Mouse (Mus musculus) layer of hippocampus, adult 2 months (tissue): ENCODE measurements around the gene Smyd4. TPM values are rescaled to one million over a fixed set of nuclear protein-coding genes. Genes with fewer than 3 reads are reported as not detected.

Experiments
- DNase-seq, 2 experiments: peaks; one replicate each; pipeline ENCODE4 v3.0.0; 2022; ENCODE audit warnings: low spot score in 2 of 2
- H3K27ac ChIP-seq: fragments of 200-600 bp; 2 replicates; pipeline ENCODE4 v1.8.1; 2022
- H3K4me3 ChIP-seq: fragments of 200-600 bp; 2 replicates; pipeline ENCODE4 v1.8.1; 2022; ENCODE audit warnings: mild to moderate bottlenecking
- CTCF ChIP-seq: fragments of 200-600 bp; conservative IDR thresholded peaks from 2 replicates; pipeline ENCODE4 v1.8.1; 2022; ENCODE audit warnings: antibody characterized with exemption, mild to moderate bottlenecking, moderate library complexity
- long read RNA-seq, 2 experiments: library from polyadenylated mRNA; stranded (forward); transcript quantifications; one replicate each; pipeline ENCODE4 v2.0.0; 2021; ENCODE audit warnings: borderline mapping rate in 2 of 2
- total RNA-seq, 2 experiments: library from RNA; stranded (reverse); gene quantifications; 2 replicates each; pipeline ENCODE4 v1.2.3; 2021

The Smyd4 gene
- 10 to 100 TPM; 14.9 to 16.7 TPM for total RNA-seq
- long read RNA-seq, experiment 1, transcript Smyd4-201 (11 exons, 3,517 nt): major isoform, 7 of 19 reads
- long read RNA-seq, experiment 1, partial matches to known transcripts: 6 of 19 reads
- long read RNA-seq, experiment 1, other reads (novel, unspliced or antisense): 5 of 19 reads
- long read RNA-seq, experiment 2, transcript Smyd4-201 (11 exons, 3,517 nt): major isoform, 7 of 19 reads
- long read RNA-seq, experiment 2, partial matches to known transcripts: 4 of 19 reads
- long read RNA-seq, experiment 2, other reads (novel, unspliced or antisense): 8 of 19 reads

GRCm38 (mm10) chr11:75348199-75348889 lies at the start of gene Smyd4, which contains the start of gene Rpa1:
Smyd4 (plus strand) TSS chr11:75348433.
Rpa1 (minus strand) TSS chr11:75348324.
- Histone ChIP-seq H3K27ac (peak within 1 kb of the TSS; percentile 88), H3K4me3 (peak within 1 kb of the TSS; percentile 95)
- TF ChIP-seq CTCF: peak; percentile 24
- DNase-seq: peak; percentile 94 to 95

- no peak for TF ChIP-seq CTCF
- Histone ChIP-seq H3K27ac (peak overlapping the region; percentile 36; the same call in 1 of the 2 replicates), H3K4me3 (no peak overlapping the region)
- DNase-seq: no peak
Observed at GRCm38 (mm10) chr11:75298491-75298890, 49.7 kb upstream of the Smyd4 start.

DNA sequence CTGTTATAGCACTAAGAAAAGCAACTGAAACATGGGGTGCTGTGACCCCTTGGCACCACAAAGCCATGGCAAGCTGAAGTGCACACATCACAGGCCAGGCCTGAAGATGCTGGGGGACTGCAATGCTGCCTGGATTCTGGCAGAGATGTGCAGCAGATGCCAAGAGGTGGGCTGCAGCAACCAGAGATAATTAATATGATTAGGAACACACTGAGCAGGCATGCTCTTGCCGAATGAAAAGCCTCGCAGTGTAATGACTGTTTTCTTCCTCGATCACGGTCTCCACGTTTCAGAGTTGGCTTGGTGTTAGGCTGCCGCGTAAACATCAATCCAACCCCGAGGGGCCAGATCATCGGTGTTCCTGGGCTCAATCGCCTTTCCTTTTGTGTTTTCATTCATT lies 48.4 kb upstream of the Smyd4 start:
- no peak for TF ChIP-seq CTCF
- Histone ChIP-seq H3K4me3 (no peak overlapping the region), H3K27ac (peak overlapping the region; percentile 69)
- DNase-seq: no peak

GRCm38 (mm10) chr11:75300954-75301353 lies 47.3 kb upstream of the Smyd4 start:
- Histone ChIP-seq H3K27ac (peak overlapping the region; percentile 69), H3K4me3 (no peak overlapping the region)
- DNase-seq: no peak
- no peak for TF ChIP-seq CTCF

GRCm38 (mm10) chr11:75304797-75305196 lies 43.4 kb upstream of the Smyd4 start:
- no peak for TF ChIP-seq CTCF
- no peak for DNase-seq

GRCm38 (mm10) chr11:75308650-75309049 lies 39.6 kb upstream of the Smyd4 start:
- Histone ChIP-seq H3K4me3 (no peak overlapping the region), H3K27ac (peak overlapping the region; percentile 77)
- TF ChIP-seq CTCF: no peak
- DNase-seq: no peak

More at GRCm38 (mm10) chr11:75304797-75305196, 43.4 kb upstream of the Smyd4 start:
- H3K27ac ChIP-seq: no peak overlapping the region
- no peak overlapping the region for H3K4me3 ChIP-seq

GRCm38 (mm10) chr11:75310813-75311212 lies 37.4 kb upstream of the Smyd4 start:
- Histone ChIP-seq H3K27ac (peak overlapping the region; percentile 80; the same call in 1 of the 2 replicates), H3K4me3 (no peak overlapping the region)
- DNase-seq: no peak
- TF ChIP-seq CTCF: no peak

- DNase-seq: no peak
- Histone ChIP-seq H3K4me3 (no peak overlapping the region), H3K27ac (peak overlapping the region; percentile 80)
- TF ChIP-seq CTCF: no peak
Observed at GRCm38 (mm10) chr11:75311751-75312150, 36.5 kb upstream of the Smyd4 start.

- TF ChIP-seq CTCF: no peak
- H3K27ac ChIP-seq: peak overlapping the region; percentile 80
- DNase-seq: peak in 1 of 2 experiments; percentile 66
- no peak overlapping the region for H3K4me3 ChIP-seq
Observed at GRCm38 (mm10) chr11:75313834-75314233, 34.4 kb upstream of the Smyd4 start.

DNA sequence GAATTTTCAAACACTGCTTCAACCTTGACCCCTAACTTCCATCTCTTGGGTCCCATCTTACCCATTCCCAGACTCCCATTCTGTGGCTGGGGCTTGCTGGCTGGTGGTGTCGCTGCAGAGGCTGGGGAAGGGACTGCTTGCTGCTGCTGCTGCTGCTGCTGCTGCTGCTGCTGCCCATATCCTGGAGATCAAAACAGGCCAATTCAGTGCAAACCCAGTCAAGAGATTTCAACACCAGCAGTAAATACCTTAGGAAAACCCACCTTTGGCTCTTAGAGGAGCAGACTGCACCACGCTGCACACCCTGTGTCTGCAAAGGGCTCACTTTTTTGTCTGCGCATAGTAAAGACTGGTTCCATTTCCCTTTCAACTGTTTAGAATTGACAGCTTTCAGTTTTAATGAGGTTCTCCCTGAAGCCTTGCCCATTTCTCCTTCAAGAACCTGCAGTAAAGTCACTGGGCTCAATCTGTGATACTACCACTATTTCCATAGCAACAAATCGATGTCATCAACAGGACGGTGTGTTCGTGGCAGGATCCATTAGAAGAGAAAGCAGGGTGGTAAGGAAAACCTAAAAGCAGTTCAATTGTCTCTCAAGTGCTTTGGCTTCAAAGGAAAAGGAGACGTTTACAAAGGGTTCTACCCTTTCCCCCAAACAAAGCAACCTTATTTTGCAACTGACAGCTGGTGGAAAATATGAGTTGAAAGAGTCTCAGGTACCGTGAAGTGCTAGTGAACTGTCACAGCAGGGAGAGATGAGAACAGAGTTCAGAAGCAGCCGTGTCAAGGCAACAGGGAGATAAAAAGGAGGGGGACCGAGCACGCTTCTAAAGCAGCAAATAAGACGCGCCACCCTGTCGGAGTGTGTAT lies 29.6 kb upstream of the Smyd4 start:
- Histone ChIP-seq H3K4me3 (peak overlapping the region; percentile 4; the same call in 1 of the 2 replicates), H3K27ac (peak overlapping the region; percentile 83)
- peak in 1 of 2 experiments; percentile 38 for DNase-seq
- TF ChIP-seq CTCF: no peak

GRCm38 (mm10) chr11:75319246-75319645 lies 29.0 kb upstream of the Smyd4 start:
- H3K4me3 ChIP-seq: no peak overlapping the region; the same call in 1 of the 2 replicates
- peak overlapping the region; percentile 83 for H3K27ac ChIP-seq
- no peak for TF ChIP-seq CTCF
- DNase-seq: no peak

- TF ChIP-seq CTCF: peak; percentile 74
- no peak for DNase-seq
- peak overlapping the region; percentile 78 for H3K27ac ChIP-seq
- no peak overlapping the region for H3K4me3 ChIP-seq
Observed at GRCm38 (mm10) chr11:75323326-75323737, 24.9 kb upstream of the Smyd4 start.

DNA sequence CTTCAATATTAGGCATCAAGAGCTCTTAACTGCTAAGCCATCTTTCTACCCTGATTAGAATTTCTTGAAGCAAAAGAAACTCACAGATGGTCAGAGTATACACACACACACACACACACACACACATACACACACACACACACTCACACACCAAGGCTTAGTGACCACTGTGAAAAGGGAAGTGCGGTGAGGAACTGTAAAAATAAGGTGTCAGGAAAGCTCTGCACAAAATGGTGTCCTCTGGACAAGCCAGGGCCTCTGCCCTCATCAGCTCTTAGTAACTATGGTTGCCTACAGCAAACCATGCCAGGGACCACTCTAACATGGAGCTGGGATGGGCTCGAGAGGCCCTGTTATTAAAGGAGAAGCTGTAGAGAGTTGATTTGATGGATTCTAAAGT lies 23.8 kb upstream of the Smyd4 start:
- no peak for DNase-seq
- Histone ChIP-seq H3K4me3 (no peak overlapping the region), H3K27ac (peak overlapping the region; percentile 61; the same call in 1 of the 2 replicates)
- TF ChIP-seq CTCF: no peak
